Mouse (Mus musculus): ENCODE data around the gene Cfap46. TPM values are rescaled to one million over a fixed set of nuclear protein-coding genes. Genes with fewer than 3 reads are reported as not detected.

Gene Cfap46
- not detected in 2 replicates for total RNA-seq (2014; fragmentation: Nextera tagmentation)
- total RNA-seq (2017) = not detected in 2 replicates

GRCm38 (mm10) chr7:139683706-139684552 is at the start of gene Cfap46:
TSS of gene Cfap46 (minus strand) at chr7:139683817.
- ATAC-seq (replicated peaks; ENCODE audit: low FRiP score, low TSS enrichment, poor library complexity, severe bottlenecking) = peak; percentile 55

- no peak for ATAC-seq (replicated peaks; ENCODE audit: low FRiP score, low TSS enrichment, poor library complexity, severe bottlenecking)
These were observed 47.7 kb upstream of the Cfap46 start for GRCm38 (mm10) chr7:139731276-139731696.

- no peak for ATAC-seq (replicated peaks; ENCODE audit: low FRiP score, low TSS enrichment, poor library complexity, severe bottlenecking)
These were observed 43.5 kb upstream of the Cfap46 start for GRCm38 (mm10) chr7:139727072-139727471.

GRCm38 (mm10) chr7:139725641-139726040 is 42.0 kb upstream of the Cfap46 start:
- no peak for ATAC-seq (replicated peaks; ENCODE audit: low FRiP score, low TSS enrichment, poor library complexity, severe bottlenecking)

- no peak for ATAC-seq (replicated peaks; ENCODE audit: low FRiP score, low TSS enrichment, poor library complexity, severe bottlenecking)
These were observed 40.4 kb upstream of the Cfap46 start for GRCm38 (mm10) chr7:139723986-139724385.

GRCm38 (mm10) chr7:139721196-139721595 is 37.6 kb upstream of the Cfap46 start:
- no peak for ATAC-seq (replicated peaks; ENCODE audit: low FRiP score, low TSS enrichment, poor library complexity, severe bottlenecking)

GRCm38 (mm10) chr7:139717781-139718180 is 34.2 kb upstream of the Cfap46 start:
- ATAC-seq (replicated peaks; ENCODE audit: low FRiP score, low TSS enrichment, poor library complexity, severe bottlenecking) = no peak

GRCm38 (mm10) chr7:139711821-139712220 is 28.2 kb upstream of the Cfap46 start:
- no peak for ATAC-seq (replicated peaks; ENCODE audit: low FRiP score, low TSS enrichment, poor library complexity, severe bottlenecking)

- ATAC-seq (replicated peaks; ENCODE audit: low FRiP score, low TSS enrichment, poor library complexity, severe bottlenecking) = no peak
These were observed 22.9 kb upstream of the Cfap46 start for GRCm38 (mm10) chr7:139706411-139707120.

GRCm38 (mm10) chr7:139705781-139706180 is 22.2 kb upstream of the Cfap46 start:
- no peak for ATAC-seq (replicated peaks; ENCODE audit: low FRiP score, low TSS enrichment, poor library complexity, severe bottlenecking)

- peak; percentile 74 for ATAC-seq (replicated peaks; ENCODE audit: low FRiP score, low TSS enrichment, poor library complexity, severe bottlenecking)
These were observed 21.5 kb upstream of the Cfap46 start for GRCm38 (mm10) chr7:139705081-139705480.

- no peak for ATAC-seq (replicated peaks; ENCODE audit: low FRiP score, low TSS enrichment, poor library complexity, severe bottlenecking)
These were observed 20.2 kb upstream of the Cfap46 start for GRCm38 (mm10) chr7:139703826-139704199.

GRCm38 (mm10) chr7:139703146-139703825 is 19.7 kb upstream of the Cfap46 start:
- ATAC-seq (replicated peaks; ENCODE audit: low FRiP score, low TSS enrichment, poor library complexity, severe bottlenecking) = peak; percentile 88

- ATAC-seq (replicated peaks; ENCODE audit: low FRiP score, low TSS enrichment, poor library complexity, severe bottlenecking) = no peak
These were observed 18.2 kb upstream of the Cfap46 start for GRCm38 (mm10) chr7:139701651-139702301.

- no peak for ATAC-seq (replicated peaks; ENCODE audit: low FRiP score, low TSS enrichment, poor library complexity, severe bottlenecking)
These were observed 9.2 kb upstream of the Cfap46 start for GRCm38 (mm10) chr7:139692641-139693294.

GRCm38 (mm10) chr7:139692211-139692610 is 8.6 kb upstream of the Cfap46 start:
- no peak for ATAC-seq (replicated peaks; ENCODE audit: low FRiP score, low TSS enrichment, poor library complexity, severe bottlenecking)

- ATAC-seq (replicated peaks; ENCODE audit: low FRiP score, low TSS enrichment, poor library complexity, severe bottlenecking) = no peak
These were observed 1.7 kb upstream of the Cfap46 start for GRCm38 (mm10) chr7:139685336-139685735.

- ATAC-seq (replicated peaks; ENCODE audit: low FRiP score, low TSS enrichment, poor library complexity, severe bottlenecking) = peak; percentile 91
These were observed 924 bp upstream of the Cfap46 start for GRCm38 (mm10) chr7:139684553-139684929.

- ATAC-seq (replicated peaks; ENCODE audit: low FRiP score, low TSS enrichment, poor library complexity, severe bottlenecking) = no peak
These were observed 1.6 kb downstream of the Cfap46 start for GRCm38 (mm10) chr7:139681921-139682598.
